Mouse (Mus musculus): ENCODE data around the gene St6galnac6. TPM values are rescaled to one million over a fixed set of nuclear protein-coding genes. Genes with fewer than 3 reads are reported as not detected.

Gene St6galnac6
- polyA plus RNA-seq, 1 experiment from 2014 or later: 29.9 TPM

- Histone ChIP-seq H3K4me1 (peaks cover 6% of the 10 kb centered on the region; the same call in 1 of the 2 replicates), H3K4me2 (no peak overlapping the region), H3K4me3 (no peak overlapping the region), H3K36me3 (peaks cover 9% of the 10 kb centered on the region; the same call in 1 of the 2 replicates), H3K9me3 (no peaks in the 10 kb centered on the region), H3K27ac (peak overlapping the region; percentile 64; the same call in 1 of the 2 replicates), H3K27me3 (no peaks in the 10 kb centered on the region), H3K9ac (peak overlapping the region; percentile 46; the same call in 1 of the 2 replicates)
- ATAC-seq (ENCODE audit: insufficient number of reproducible peaks, insufficient read depth, low FRiP score, low TSS enrichment, low read depth): no peak
- whole genome bisulfite sequencing: 51% methylated on average over 5 of the region's 5 CpGs
Observed at GRCm38 (mm10) chr2:32662291-32662690, 62.8 kb downstream of the St6galnac6 start.

GRCm38 (mm10) chr2:32665345-32665744 lies 65.8 kb downstream of the St6galnac6 start:
- Histone ChIP-seq H3K9me3 (no peaks in the 10 kb centered on the region), H3K4me1 (peaks cover 6% of the 10 kb centered on the region; the same call in 1 of the 2 replicates), H3K27ac (no peak overlapping the region), H3K36me3 (0 out of 2 replicates have a peak, but pooled peaks cover 8% of the 10 kb centered on the region), H3K4me2 (no peak overlapping the region), H3K27me3 (no peaks in the 10 kb centered on the region), H3K9ac (no peak overlapping the region), H3K4me3 (no peak overlapping the region)
- WGBS: 70% methylated on average over 8 of the region's 8 CpGs
- ATAC-seq (ENCODE audit: insufficient number of reproducible peaks, insufficient read depth, low FRiP score, low TSS enrichment, low read depth): no peak

DNA sequence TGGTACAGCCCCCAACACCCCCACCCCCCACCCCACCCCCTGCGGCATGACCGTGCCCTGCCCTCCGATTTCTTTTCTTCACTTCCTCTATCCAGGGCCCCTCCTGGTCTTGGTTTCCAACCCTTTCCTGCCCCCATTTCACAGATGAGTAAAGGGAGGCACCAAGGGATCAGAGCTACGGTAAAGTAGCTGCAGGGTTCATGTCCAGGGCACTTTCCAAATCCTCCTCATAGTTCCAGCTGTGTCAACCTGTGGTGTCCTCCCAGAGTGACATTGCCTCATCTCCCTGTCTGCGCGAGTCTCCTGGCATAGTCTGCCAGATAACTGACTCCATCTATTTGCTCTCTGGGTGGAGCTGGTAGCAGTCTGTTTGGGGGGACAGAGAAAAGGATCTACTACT lies 66.3 kb downstream of the St6galnac6 start:
- no peak overlapping the region for H3K27ac ChIP-seq
- H3K27me3 ChIP-seq: no peaks in the 10 kb centered on the region
- 0 out of 2 replicates have a peak, but pooled peaks cover 8% of the 10 kb centered on the region for H3K36me3 ChIP-seq
- peaks cover 6% of the 10 kb centered on the region; the same call in 1 of the 2 replicates for H3K4me1 ChIP-seq
- no peak overlapping the region for H3K4me2 ChIP-seq
- H3K9me3 ChIP-seq: no peaks in the 10 kb centered on the region
- no peak overlapping the region for H3K9ac ChIP-seq
- WGBS: 81% methylated on average over 6 of the region's 6 CpGs
- no peak for ATAC-seq (ENCODE audit: insufficient number of reproducible peaks, insufficient read depth, low FRiP score, low TSS enrichment, low read depth)
- H3K4me3 ChIP-seq: no peak overlapping the region

DNA sequence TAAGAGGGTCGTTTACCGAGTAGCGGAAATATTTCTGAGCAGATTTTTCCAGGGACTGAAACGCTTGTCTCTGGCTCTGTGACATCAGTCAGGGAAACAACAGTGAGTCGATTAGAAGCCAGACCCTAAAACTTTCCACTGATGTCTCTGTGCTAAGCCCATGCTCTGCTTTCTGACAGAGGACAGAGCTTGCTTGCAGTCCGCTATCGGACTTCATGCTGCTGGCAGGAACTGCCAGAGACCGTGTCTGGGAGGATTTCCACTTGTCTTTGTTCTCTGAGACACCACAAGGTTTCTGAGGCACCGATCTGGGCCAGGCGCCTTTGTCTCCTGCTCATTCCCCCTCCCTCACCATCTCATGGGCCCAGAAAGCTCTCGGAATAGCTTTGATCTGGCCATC lies 68.3 kb downstream of the St6galnac6 start:
- no peak overlapping the region for H3K4me2 ChIP-seq
- no peak overlapping the region for H3K9ac ChIP-seq
- no peaks in the 10 kb centered on the region for H3K9me3 ChIP-seq
- no peaks in the 10 kb centered on the region for H3K27me3 ChIP-seq
- peaks cover 18% of the 10 kb centered on the region; the same call in 1 of the 2 replicates for H3K36me3 ChIP-seq
- ATAC-seq (ENCODE audit: insufficient number of reproducible peaks, insufficient read depth, low FRiP score, low TSS enrichment, low read depth): no peak
- H3K4me1 ChIP-seq: no peaks in the 10 kb centered on the region
- 0 out of 2 replicates have a peak overlapping the region, but pooled peaks have one; percentile 2 for H3K27ac ChIP-seq
- no peak overlapping the region for H3K4me3 ChIP-seq
- 53% methylated on average over 11 of the region's 11 CpGs for WGBS

- Histone ChIP-seq H3K36me3 (peaks cover 22% of the 10 kb centered on the region; the same call in 1 of the 2 replicates), H3K4me3 (no peak overlapping the region), H3K9ac (no peak overlapping the region), H3K4me1 (no peaks in the 10 kb centered on the region), H3K27me3 (no peaks in the 10 kb centered on the region), H3K4me2 (no peak overlapping the region), H3K27ac (0 out of 2 replicates have a peak overlapping the region, but pooled peaks have one; percentile 2), H3K9me3 (no peaks in the 10 kb centered on the region)
- no peak for ATAC-seq (ENCODE audit: insufficient number of reproducible peaks, insufficient read depth, low FRiP score, low TSS enrichment, low read depth)
- 91% methylated on average over 7 of the region's 7 CpGs for WGBS
Observed at GRCm38 (mm10) chr2:32668176-32668575, 68.7 kb downstream of the St6galnac6 start.

- no peaks in the 10 kb centered on the region for H3K4me1 ChIP-seq
- no peak overlapping the region for H3K27ac ChIP-seq
- no peak overlapping the region for H3K4me3 ChIP-seq
- peaks cover 29% of the 10 kb centered on the region; the same call in 1 of the 2 replicates for H3K36me3 ChIP-seq
- WGBS: 78% methylated on average over 3 of the region's 3 CpGs
- no peak for ATAC-seq (ENCODE audit: insufficient number of reproducible peaks, insufficient read depth, low FRiP score, low TSS enrichment, low read depth)
- H3K27me3 ChIP-seq: no peaks in the 10 kb centered on the region
- H3K9me3 ChIP-seq: no peaks in the 10 kb centered on the region
- H3K4me2 ChIP-seq: no peak overlapping the region
- H3K9ac ChIP-seq: no peak overlapping the region
Observed at GRCm38 (mm10) chr2:32669876-32670275, 70.4 kb downstream of the St6galnac6 start.

MicroRNA genes within 50 kb of the gene (microRNA counts, 519-probe panel; counts per million panel counts)
- microRNA mmu-miR-1954: 236 counts per million, percentile 44 among the panel's probes with 10 or more counts

Small RNA genes lying within 50 kb of the gene (microRNA-seq; reads per million reads assigned to microRNA genes)
- not detected for gene Mir1954

Other genes with a start within 250 kb of the St6galnac6 start
- 48.6 and 54.2 TPM in 2 replicates for gene Ciz1, start 247.4 kb upstream of the St6galnac6 start, polyA plus RNA-seq (2015; fragmentation: Nextera tagmentation; extraction: Ambion mirVana)
- 31.9 and 32.4 TPM in 2 replicates for gene Dnm1, start 246.4 kb upstream of the St6galnac6 start, polyA plus RNA-seq (2015; fragmentation: Nextera tagmentation; extraction: Ambion mirVana)
- 44.1 and 47.8 TPM in 2 replicates for gene 1110008P14Rik, start 217.8 kb upstream of the St6galnac6 start, polyA plus RNA-seq (2015; fragmentation: Nextera tagmentation; extraction: Ambion mirVana)
- 0.22 and 1.5 TPM in 2 replicates for gene Lcn2, start 211.5 kb upstream of the St6galnac6 start, polyA plus RNA-seq (2015; fragmentation: Nextera tagmentation; extraction: Ambion mirVana)
- gene Ptges2, start 203.8 kb upstream of the St6galnac6 start, polyA plus RNA-seq (2015; fragmentation: Nextera tagmentation; extraction: Ambion mirVana): 30.0 and 30.4 TPM in 2 replicates
- 6.3 and 6.5 TPM in 2 replicates for gene Naif1, start 149.3 kb upstream of the St6galnac6 start, polyA plus RNA-seq (2015; fragmentation: Nextera tagmentation; extraction: Ambion mirVana)
- gene Slc25a25, start 148.3 kb upstream of the St6galnac6 start, polyA plus RNA-seq (2015; fragmentation: Nextera tagmentation; extraction: Ambion mirVana): 23.5 and 24.6 TPM in 2 replicates
- gene Fam102a, start 64.4 kb upstream of the St6galnac6 start, polyA plus RNA-seq (2015; fragmentation: Nextera tagmentation; extraction: Ambion mirVana): 12.3 and 15.5 TPM in 2 replicates
- gene Dpm2, start 28.9 kb upstream of the St6galnac6 start, polyA plus RNA-seq (2015; fragmentation: Nextera tagmentation; extraction: Ambion mirVana): 112 and 116 TPM in 2 replicates
- 0.92 and 1.1 TPM in 2 replicates for gene Pip5kl1, start 24.9 kb upstream of the St6galnac6 start, polyA plus RNA-seq (2015; fragmentation: Nextera tagmentation; extraction: Ambion mirVana)
- gene 9430097D07Rik, start 24.0 kb upstream of the St6galnac6 start, polyA plus RNA-seq (2015; fragmentation: Nextera tagmentation; extraction: Ambion mirVana): 0.18 TPM in 1 of 2 replicates, not detected in the other
- 33.1 and 34.7 TPM in 2 replicates for gene St6galnac4, start 12.6 kb upstream of the St6galnac6 start, polyA plus RNA-seq (2015; fragmentation: Nextera tagmentation; extraction: Ambion mirVana)
- gene Ak1, start 22.0 kb downstream of the St6galnac6 start, polyA plus RNA-seq (2015; fragmentation: Nextera tagmentation; extraction: Ambion mirVana): 20.7 and 27.3 TPM in 2 replicates
- 49.1 and 50.2 TPM in 2 replicates for gene Eng, start 46.9 kb downstream of the St6galnac6 start, polyA plus RNA-seq (2015; fragmentation: Nextera tagmentation; extraction: Ambion mirVana)
- 29.7 and 34.1 TPM in 2 replicates for gene Fpgs, start 104.4 kb downstream of the St6galnac6 start, polyA plus RNA-seq (2015; fragmentation: Nextera tagmentation; extraction: Ambion mirVana)
- 102 and 114 TPM in 2 replicates for gene Cdk9, start 113.4 kb downstream of the St6galnac6 start, polyA plus RNA-seq (2015; fragmentation: Nextera tagmentation; extraction: Ambion mirVana)
- 19.4 and 21.8 TPM in 2 replicates for gene Sh2d3c, start 121.3 kb downstream of the St6galnac6 start, polyA plus RNA-seq (2015; fragmentation: Nextera tagmentation; extraction: Ambion mirVana)
- gene 6330409D20Rik, start 141.3 kb downstream of the St6galnac6 start, polyA plus RNA-seq (2015; fragmentation: Nextera tagmentation; extraction: Ambion mirVana): 0.34 and 0.58 TPM in 2 replicates
- gene Tor2a, start 157.5 kb downstream of the St6galnac6 start, polyA plus RNA-seq (2015; fragmentation: Nextera tagmentation; extraction: Ambion mirVana): 65.1 and 72.3 TPM in 2 replicates
- gene Ttc16, start 175.9 kb downstream of the St6galnac6 start, polyA plus RNA-seq (2015; fragmentation: Nextera tagmentation; extraction: Ambion mirVana): 0.21 and 0.29 TPM in 2 replicates
- gene Ptrh1, start 176.1 kb downstream of the St6galnac6 start, polyA plus RNA-seq (2015; fragmentation: Nextera tagmentation; extraction: Ambion mirVana): 4.6 and 5.8 TPM in 2 replicates
- 0.87 and 1.5 TPM in 2 replicates for gene Cfap157, start 184.7 kb downstream of the St6galnac6 start, polyA plus RNA-seq (2015; fragmentation: Nextera tagmentation; extraction: Ambion mirVana)
- 18.1 and 22.8 TPM in 2 replicates for gene Stxbp1, start 247.5 kb downstream of the St6galnac6 start, polyA plus RNA-seq (2015; fragmentation: Nextera tagmentation; extraction: Ambion mirVana)